Mouse (Mus musculus) ovary, postnatal 36 days (tissue): Measurements from ENCODE around the gene Zfp362.
A peak's percentile ranks its signal among the peaks of the same experiment; 100 is the strongest.

Experiments
- DNase-seq: peaks from one replicate; pipeline ENCODE4 v3.0.0; 2022; ENCODE audit warnings: low spot score, mixed read lengths

The Zfp362 gene

GRCm38 (mm10) chr4:128801675-128802465 is 4.0 kb downstream of the Zfp362 start:
- no peak for DNase-seq

- DNase-seq = no peak
Measured at GRCm38 (mm10) chr4:128796788-128797187, 9.1 kb downstream of the Zfp362 start.

- DNase-seq = no peak
Measured at GRCm38 (mm10) chr4:128795596-128795995, 10.2 kb downstream of the Zfp362 start.

GRCm38 (mm10) chr4:128794198-128794597 is 11.6 kb downstream of the Zfp362 start:
- no peak for DNase-seq

- no peak for DNase-seq
Measured at GRCm38 (mm10) chr4:128793710-128794109, 12.1 kb downstream of the Zfp362 start.

GRCm38 (mm10) chr4:128789646-128790045 is 16.2 kb downstream of the Zfp362 start:
- no peak for DNase-seq

DNA sequence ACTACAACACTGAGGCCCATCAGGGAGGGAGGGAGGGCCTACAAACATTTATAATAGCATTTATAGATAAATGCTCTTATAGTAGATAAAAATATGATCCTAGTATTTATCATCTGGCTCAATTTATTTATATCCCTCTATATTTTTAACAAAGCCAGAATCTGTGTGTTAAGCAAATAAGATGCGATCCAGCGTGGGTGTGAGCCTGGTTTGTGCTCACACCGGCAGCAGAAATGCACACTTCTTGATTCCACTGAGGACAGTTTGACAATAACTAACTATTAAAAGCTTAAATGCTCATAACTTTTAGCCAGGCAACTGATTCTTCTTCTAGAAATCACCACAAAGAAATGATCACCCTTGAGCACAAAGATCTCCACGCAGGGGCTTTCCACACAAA is 17.7 kb downstream of the Zfp362 start:
- DNase-seq = no peak

DNA sequence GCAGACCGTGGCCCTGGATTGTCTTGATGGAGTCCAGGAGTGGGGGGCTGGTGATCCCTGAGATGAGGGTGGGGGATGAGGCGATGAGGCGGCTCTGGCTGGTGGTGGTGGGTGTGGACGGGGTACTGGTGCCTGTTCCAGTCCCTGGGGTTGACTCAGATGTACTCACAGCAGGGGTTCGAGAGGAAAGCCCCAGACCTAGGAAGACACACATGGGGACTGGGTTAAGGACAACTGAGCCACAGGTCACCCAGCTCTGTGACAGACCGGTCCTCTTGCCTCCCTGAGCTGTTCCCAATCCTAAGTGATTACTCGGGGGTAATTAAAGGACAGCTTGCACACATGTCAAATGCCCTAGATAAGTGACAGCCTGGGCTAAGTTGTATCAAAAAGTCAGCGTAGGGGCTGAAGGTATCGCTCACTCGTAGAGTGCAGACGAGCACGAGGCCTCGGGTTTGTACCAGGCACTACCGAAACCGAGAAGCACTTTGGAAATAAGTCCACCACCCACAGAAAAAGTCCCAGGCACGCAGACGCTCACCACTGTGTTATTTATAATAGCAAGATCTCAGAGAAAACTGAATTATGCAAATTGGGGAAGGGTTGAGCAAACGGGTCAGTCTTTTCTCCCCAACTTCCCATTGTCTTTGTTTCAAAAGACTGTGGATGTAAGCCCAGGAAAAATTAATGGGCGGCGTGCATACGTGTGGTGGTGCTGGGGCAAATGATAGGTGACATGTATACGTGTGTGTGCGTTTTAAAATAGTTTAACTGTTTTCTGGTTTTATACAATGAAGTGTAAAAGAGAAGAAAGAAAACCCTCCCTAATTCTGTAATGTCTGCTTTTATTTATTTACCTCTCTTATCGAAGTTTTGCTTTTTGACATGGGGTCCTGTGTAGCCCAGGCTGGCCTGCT is 18.6 kb downstream of the Zfp362 start:
- DNase-seq = no peak

GRCm38 (mm10) chr4:128785921-128786654 is 19.8 kb downstream of the Zfp362 start:
- no peak for DNase-seq

- DNase-seq = no peak
Measured at GRCm38 (mm10) chr4:128784950-128785631, 20.8 kb downstream of the Zfp362 start.

- DNase-seq = no peak
Measured at GRCm38 (mm10) chr4:128782645-128783044, 23.2 kb downstream of the Zfp362 start.

DNA sequence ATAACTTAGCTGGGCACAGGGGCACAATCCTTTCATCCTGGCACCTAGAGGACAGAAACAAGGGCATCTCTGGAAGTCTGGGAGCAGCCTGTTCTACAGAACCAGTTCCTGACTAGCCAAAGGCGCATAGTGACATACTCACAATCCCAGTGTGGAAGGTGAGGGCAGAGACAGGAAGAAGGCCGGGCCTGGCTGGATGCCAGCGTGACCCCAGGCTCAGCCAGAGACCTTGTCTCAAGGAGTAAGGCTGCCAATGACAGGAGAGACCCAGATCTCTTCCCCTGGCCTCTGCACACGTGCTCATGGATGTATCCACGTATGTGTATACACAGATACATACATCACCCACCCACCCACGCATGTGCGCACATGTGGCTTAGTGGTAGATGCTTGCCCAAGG is 23.8 kb downstream of the Zfp362 start:
- no peak for DNase-seq

- no peak for DNase-seq
Measured at GRCm38 (mm10) chr4:128777593-128777992, 28.3 kb downstream of the Zfp362 start.

DNA sequence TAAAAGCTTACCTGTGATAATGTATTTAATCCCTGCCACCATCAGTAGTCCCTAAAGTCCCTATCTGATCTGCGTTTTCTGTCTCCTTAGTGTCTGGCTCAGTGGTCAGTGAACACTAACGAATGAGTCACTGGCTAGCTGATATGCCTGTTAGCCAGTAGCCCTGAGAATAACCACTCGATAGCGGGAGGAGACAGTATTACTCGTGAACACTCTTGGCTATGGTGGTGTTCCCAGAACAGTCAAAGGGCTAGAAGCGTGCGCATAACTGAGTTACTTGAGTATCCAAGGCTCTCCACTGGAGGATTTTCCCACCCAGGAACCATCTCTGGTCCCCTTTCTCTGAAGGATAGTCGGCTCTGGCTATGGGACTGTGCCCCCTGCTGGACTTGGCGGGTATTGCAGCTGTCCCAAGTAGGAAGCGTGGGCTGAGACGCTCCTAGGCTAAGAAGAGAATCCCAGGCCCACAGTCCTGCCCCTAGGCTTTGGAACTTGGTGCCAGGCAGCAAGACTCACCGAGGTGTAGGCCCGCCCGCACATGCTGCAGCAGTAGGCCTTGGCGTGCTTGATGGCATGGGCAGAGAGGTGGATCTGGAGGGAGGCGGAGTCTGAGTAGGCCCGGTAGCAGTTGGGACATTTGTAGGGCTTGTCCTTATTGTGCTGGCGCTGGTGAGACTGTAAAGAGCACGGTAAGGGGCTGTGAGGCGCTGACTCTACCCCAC is 29.1 kb downstream of the Zfp362 start:
- peak; percentile 73 for DNase-seq

- DNase-seq = no peak
Measured at GRCm38 (mm10) chr4:128774467-128774866, 31.4 kb downstream of the Zfp362 start.

DNA sequence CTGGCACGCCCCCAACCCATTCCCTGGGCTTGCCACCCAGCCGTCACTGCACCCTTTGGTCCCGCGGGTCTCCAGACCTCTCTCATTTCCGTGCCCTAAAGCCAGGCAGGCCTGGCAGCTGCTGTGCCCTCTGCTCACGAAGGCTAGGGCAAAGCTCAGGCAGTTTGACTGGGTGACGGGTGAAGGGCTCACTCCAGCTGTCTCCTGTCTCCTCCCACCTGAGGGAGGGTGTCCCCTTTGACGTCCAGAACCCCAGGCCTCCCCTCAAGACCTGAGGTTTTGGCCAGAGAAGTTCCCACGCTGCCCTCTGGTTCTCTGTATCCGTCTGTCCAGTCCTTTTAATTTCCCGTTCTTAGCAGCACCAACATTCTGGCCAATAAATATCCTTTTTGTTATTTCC is 32.0 kb downstream of the Zfp362 start:
- no peak for DNase-seq

- DNase-seq = no peak
Measured at GRCm38 (mm10) chr4:128770698-128771097, 35.1 kb downstream of the Zfp362 start.

- DNase-seq = no peak
Measured at GRCm38 (mm10) chr4:128769569-128770355, 36.1 kb downstream of the Zfp362 start.

DNA sequence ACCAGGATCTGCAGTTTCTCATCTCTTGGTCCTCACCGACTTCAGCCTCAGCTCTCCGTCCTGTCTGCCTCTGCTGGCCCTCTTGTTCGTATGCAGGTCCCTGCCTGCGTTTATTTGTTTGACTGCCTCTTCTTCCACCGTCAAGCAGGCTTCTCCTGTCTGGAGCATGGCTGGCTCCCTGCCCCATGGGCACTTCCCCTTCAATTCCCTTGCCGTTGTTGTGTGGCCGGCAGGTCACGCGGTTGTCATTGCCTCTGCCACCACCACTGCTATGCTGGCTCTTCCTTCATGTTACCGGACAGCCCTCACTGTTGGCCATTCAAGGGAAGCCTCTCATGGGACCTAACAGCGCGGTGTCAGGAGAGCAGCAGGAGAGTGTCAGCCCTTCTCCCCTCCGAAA is 37.7 kb downstream of the Zfp362 start:
- DNase-seq = no peak

- no peak for DNase-seq
Measured at GRCm38 (mm10) chr4:128766929-128767328, 38.9 kb downstream of the Zfp362 start.
